ENCODE assay signal across 9 mouse cellular contexts in genomic region chr2:153131019-153131418, GRCm38 (mm10). TPM values are rescaled to one million over a fixed set of nuclear protein-coding genes. Genes with fewer than 3 reads are reported as not detected.
DNase-seq lines count a peak whose midpoint lies in the region; ATAC-seq and TF ChIP-seq lines count a peak whose summit lies in the region.
"Had no signal": no experiment of that assay in that cellular context is flagged by ENCODE, and none has a peak within 500 bp of the region (broad histone marks: within the 10 kb centered on the region; RNA-seq: fewer than 3 reads in every experiment).

No protein-coding gene starts in this region.

- H3K4me3 ChIP-seq in heart, adult 2 months, result no peak overlapping the region
- H3K4me3 ChIP-seq in heart, embryonic 10.5 days, result no peak overlapping the region
- H3K4me3 ChIP-seq in stomach, postnatal 0 days (ENCODE audit: low read depth, low read length), result no peak overlapping the region
- H3K4me3 ChIP-seq: myocyte had no signal

- H3K4me1 ChIP-seq in heart, adult 2 months (ENCODE audit: control insufficient read depth, insufficient read depth, low read length), result no peaks in the 10 kb centered on the region
- H3K4me1 ChIP-seq in heart, embryonic 10.5 days, result 0 out of 2 replicates have a peak, but pooled peaks cover 2% of the 10 kb centered on the region
- H3K4me1 ChIP-seq in stomach, postnatal 0 days (replicated peaks; ENCODE audit: control insufficient read depth, insufficient read depth), result no peaks in the 10 kb centered on the region

- peaks cover 2% of the 10 kb centered on the region; the same call in 1 of the 2 replicates for H3K27me3 ChIP-seq in heart, adult 2 months (ENCODE audit: control insufficient read depth, insufficient read depth, low read length)
- peaks cover 26% of the 10 kb centered on the region; the same call in 1 of the 2 replicates for H3K27me3 ChIP-seq in heart, embryonic 10.5 days (ENCODE audit: insufficient read depth, poor library complexity, severe bottlenecking)
- H3K27me3 ChIP-seq in stomach, postnatal 0 days (ENCODE audit: control insufficient read depth, insufficient read depth, low read length), result no peaks in the 10 kb centered on the region

- no peak overlapping the region for H3K4me2 ChIP-seq in stomach, postnatal 0 days (replicated peaks; ENCODE audit: low read depth)

- no peak for TF ChIP-seq POLR2A in heart, adult 2 months (IDR thresholded peaks at IDR 0.05; ENCODE audit: insufficient read depth, low read depth, low read length)

- H3K79me2 ChIP-seq in heart, adult 2 months (replicated peaks; ENCODE audit: control insufficient read depth, insufficient read depth, low read length), result no peaks in the 10 kb centered on the region

- no peaks in the 10 kb centered on the region for H3K9me3 ChIP-seq in heart, embryonic 10.5 days
- H3K9me3 ChIP-seq in stomach, postnatal 0 days (ENCODE audit: control insufficient read depth, low read length), result no peaks in the 10 kb centered on the region

- intact Hi-C loops in heart, adult 2 months (cut with DNase I), result no loop called here

- peak; percentile 55 for ATAC-seq in granulocyte monocyte progenitor cell, adult 5-6 weeks (replicated peaks; ENCODE audit: poor library complexity, severe bottlenecking)
- ATAC-seq in stomach, postnatal 0 days (ENCODE audit: low FRiP score, low TSS enrichment), result no peak

- peak; percentile 56 for TF ChIP-seq CTCF in heart, adult 2 months (IDR thresholded peaks at IDR 0.05)
- TF ChIP-seq CTCF in stomach, postnatal 0 days (IDR thresholded peaks at IDR 0.05; ENCODE audit: low read depth), result peak; percentile 61

- H3K9ac ChIP-seq in heart, adult 2 months (ENCODE audit: low read depth, low read length), result no peak overlapping the region
- H3K9ac ChIP-seq in stomach, postnatal 0 days (ENCODE audit: low read length), result no peak overlapping the region

- WGBS in heart, adult 2 months, result 36% methylated on average over 6 of the region's 6 CpGs
- WGBS in heart, embryonic 10.5 days, result 18% methylated on average over 6 of the region's 6 CpGs
- 15% methylated on average over 6 of the region's 6 CpGs for WGBS in stomach, postnatal 0 days

- peak in 1 of 2 experiments; percentile 20 for DNase-seq in heart, adult 2 months
- no peak for DNase-seq in heart, embryonic 10.5 days (ENCODE audit: low spot score)
- DNase-seq in right cerebral cortex, postnatal 4 days, result peak; percentile 19
- no peak for DNase-seq in right cerebral cortex, postnatal 10 days (ENCODE audit: low spot score in 2 of 2)
- peak; percentile 25 for DNase-seq in stomach, postnatal 0 days (ENCODE audit: low spot score)
- DNase-seq in left cerebral cortex, adult 11 months (ENCODE audit: low spot score), result no peak
- no peak for DNase-seq in cerebellum, adult 9-10 months

- no peaks in the 10 kb centered on the region for H3K36me3 ChIP-seq in heart, adult 2 months (ENCODE audit: control insufficient read depth, insufficient read depth, low read length)
- H3K36me3 ChIP-seq in heart, embryonic 10.5 days, result no peaks in the 10 kb centered on the region
- H3K36me3 ChIP-seq in stomach, postnatal 0 days (ENCODE audit: control insufficient read depth, insufficient read depth, low read length), result no peaks in the 10 kb centered on the region

- TF ChIP-seq EP300 in heart, adult 2 months (IDR thresholded peaks at IDR 0.05; ENCODE audit: insufficient read depth, low read depth, low read length), result no peak
- TF ChIP-seq EP300 in stomach, postnatal 0 days (optimal IDR thresholded peaks at IDR 0.05), result no peak

- no peak overlapping the region for H3K27ac ChIP-seq in heart, adult 2 months
- H3K27ac ChIP-seq in heart, embryonic 10.5 days, result no peak overlapping the region
- H3K27ac ChIP-seq in stomach, postnatal 0 days (replicated peaks), result no peak overlapping the region

RNA-seq across cellular contexts. Expression of gene Hck, which starts 22.8 kb away (rescaled TPM):
- total RNA-seq in heart, adult 2 months (2021), result 1 to 10 TPM; 1.5 TPM
- polyA plus RNA-seq in heart, adult 2 months (2012; rRNA removed), result 1.9 and 2.9 TPM in 2 replicates
- polyA plus RNA-seq in heart, embryonic 10.5 days (2016; fragmentation: Nextera tagmentation; extraction: Ambion mirVana), result 0.48 and 1.3 TPM in 2 replicates
- 6.4 and 9.5 TPM in 2 replicates for total RNA-seq in granulocyte monocyte progenitor cell, adult 5-6 weeks (2014; fragmentation: Nextera tagmentation)
- 13.1 and 17.5 TPM in 2 replicates for total RNA-seq in granulocyte monocyte progenitor cell, adult 5-6 weeks (2017)
- 3.2 and 3.6 TPM in 2 replicates for polyA plus RNA-seq in stomach, postnatal 0 days (2015; fragmentation: Nextera tagmentation; extraction: Ambion mirVana)

RNA-seq across cellular contexts. Expression of gene Tm9sf4, which starts 30.1 kb away (rescaled TPM):
- 10 to 100 TPM; 43.3 to 51.8 TPM for total RNA-seq in heart, adult 2 months (2021)
- 34.5 and 48.7 TPM in 2 replicates for polyA plus RNA-seq in heart, adult 2 months (2012; rRNA removed)
- polyA plus RNA-seq in heart, embryonic 10.5 days (2016; fragmentation: Nextera tagmentation; extraction: Ambion mirVana), result 74.4 and 80.4 TPM in 2 replicates
- total RNA-seq in granulocyte monocyte progenitor cell, adult 5-6 weeks (2014; fragmentation: Nextera tagmentation), result 54.2 and 60.7 TPM in 2 replicates
- 61.3 and 91.4 TPM in 2 replicates for total RNA-seq in granulocyte monocyte progenitor cell, adult 5-6 weeks (2017)
- 44.0 and 45.6 TPM in 2 replicates for polyA plus RNA-seq in stomach, postnatal 0 days (2015; fragmentation: Nextera tagmentation; extraction: Ambion mirVana)

Comparison
In these comparisons a context has a peak if more than half of its experiments do, and no peak if none do; other contexts are left out.
1. DNase-seq: peak in right cerebral cortex, postnatal 4 days (single experiment) and stomach, postnatal 0 days (single experiment); none in heart, embryonic 10.5 days (single experiment), right cerebral cortex, postnatal 10 days (0 of 2), left cerebral cortex, adult 11 months (single experiment) and cerebellum, adult 9-10 months (single experiment).